Mouse (Mus musculus) cerebellum, postnatal 14 days (tissue): ENCODE data around the gene Emilin3.

Experiments
- DNase-seq, 2 experiments: peaks; one replicate each; pipeline ENCODE4 v3.0.0; 2021; ENCODE audit warnings: mixed read lengths in 2 of 2

Gene Emilin3

DNA sequence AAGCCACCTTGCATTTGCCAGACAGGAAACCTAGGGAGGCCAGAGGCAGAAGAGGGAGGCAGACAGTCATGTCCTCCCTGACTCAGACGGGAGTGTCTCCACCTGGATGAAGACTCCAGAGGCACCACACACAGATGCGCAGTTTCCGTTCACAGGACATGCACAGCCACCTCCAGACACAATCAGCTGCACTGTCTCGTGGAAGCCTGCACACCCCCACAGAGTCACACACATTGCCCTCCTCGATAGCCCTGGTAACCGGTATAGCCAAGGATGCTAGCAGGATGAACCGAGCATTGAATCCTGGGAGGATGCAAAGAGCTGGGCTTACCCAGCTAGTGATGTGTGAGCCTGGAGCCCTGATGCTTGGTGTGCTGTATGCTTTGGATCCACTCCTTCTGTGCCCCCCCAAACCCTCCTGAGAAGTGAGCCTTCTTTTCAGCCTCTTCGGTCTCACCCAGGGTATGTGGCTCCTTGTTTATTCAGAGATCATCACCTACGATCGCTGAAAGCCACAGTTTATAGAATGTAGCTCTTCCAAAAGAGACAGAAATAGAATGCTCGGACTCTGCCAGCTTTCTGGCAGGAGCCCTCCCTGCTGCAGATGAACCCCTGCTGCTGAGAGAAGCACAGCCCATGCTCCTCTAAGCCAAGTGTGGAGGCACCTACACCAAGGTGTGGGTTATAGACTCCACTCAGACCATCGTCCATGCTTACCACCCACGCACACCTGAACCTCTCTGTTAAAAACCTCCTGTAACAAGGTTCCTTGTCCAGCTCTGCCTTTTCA is 3.9 kb upstream of the Emilin3 start:
- DNase-seq = peak; percentile 53 to 73

DNA sequence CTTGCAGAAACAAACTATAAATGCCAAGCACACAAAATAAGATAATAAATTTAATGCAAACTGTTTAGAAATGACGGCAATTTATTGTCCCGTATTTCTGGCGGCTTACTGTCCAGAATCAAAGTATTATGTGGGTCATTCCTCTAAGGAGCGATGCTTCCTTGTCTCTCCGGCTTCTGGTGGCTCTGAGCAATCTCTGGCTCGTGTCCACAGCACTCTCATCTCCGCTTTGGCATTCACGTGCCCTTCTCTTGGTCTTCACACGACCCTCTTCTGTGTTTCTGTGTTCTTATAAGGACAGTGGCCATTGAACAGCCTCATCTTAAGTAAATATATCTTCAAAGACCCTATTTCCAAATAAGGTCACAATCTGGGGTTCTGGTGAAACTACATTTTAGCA is 2.5 kb upstream of the Emilin3 start:
- peak; percentile 54 to 60 for DNase-seq

DNA sequence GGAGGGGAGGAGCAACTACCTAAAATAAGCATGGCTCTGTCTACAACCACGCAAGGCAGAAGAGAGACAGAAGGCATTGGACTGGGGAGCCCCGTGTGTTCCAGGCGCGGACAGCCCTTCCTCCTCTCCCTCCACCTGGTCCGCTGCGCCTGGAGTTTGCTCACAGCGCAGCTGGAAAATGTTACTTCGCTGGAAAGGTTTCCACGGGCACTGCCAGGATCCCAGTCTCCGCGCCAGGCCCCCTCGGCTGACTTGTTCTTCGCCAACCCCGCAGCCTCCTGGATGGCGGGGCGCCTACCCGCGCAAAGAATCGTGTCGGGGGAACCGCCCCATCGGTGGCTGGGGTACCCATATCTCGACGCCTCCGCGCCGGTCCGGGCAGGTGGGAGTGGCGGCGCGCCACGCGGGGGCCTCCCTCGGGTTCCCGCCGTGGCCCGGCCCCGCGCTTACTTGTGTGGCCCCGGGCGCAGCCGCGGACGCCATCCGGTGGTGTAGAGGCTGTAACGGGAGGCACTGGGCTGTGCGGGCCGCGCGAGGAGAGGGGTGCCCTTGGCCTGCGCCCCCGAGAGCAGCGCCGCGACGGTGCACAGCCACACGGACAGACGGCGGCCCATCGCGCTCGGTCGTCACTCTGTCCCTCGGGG is 448 bp downstream of the Emilin3 start:
- DNase-seq = peak; percentile 49 to 55

GRCm38 (mm10) chr2:160910633-160911032 is 1.5 kb downstream of the Emilin3 start:
- no peak for DNase-seq

- peak in 1 of 2 experiments; percentile 45 for DNase-seq
Measured at GRCm38 (mm10) chr2:160908607-160909006, 3.5 kb downstream of the Emilin3 start.

GRCm38 (mm10) chr2:160906101-160906500 is 6.0 kb downstream of the Emilin3 start:
- peak; percentile 87 to 91 for DNase-seq

DNA sequence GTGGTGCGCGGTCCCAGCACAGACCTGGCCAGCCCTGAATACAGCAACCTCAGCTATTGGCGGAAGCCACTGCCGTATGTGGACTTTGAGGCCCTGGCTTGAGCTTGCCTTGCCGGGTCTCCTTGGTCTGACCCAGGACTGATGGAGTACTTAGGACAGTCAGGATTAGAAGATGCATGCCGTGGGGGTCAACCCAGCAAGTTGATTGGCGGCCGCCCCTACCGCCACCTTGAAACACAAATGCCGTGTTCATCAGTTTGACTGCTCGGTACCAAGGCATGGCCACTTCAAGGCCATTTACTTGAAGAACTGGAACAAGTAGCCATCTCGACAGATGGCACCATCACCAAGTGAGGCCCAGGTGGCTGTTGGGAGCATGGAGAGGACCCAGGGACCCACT is 6.8 kb downstream of the Emilin3 start:
- DNase-seq = no peak

GRCm38 (mm10) chr2:160901656-160902412 is 10.3 kb downstream of the Emilin3 start:
- DNase-seq = peak in 1 of 2 experiments; percentile 64

- no peak for DNase-seq
Measured at GRCm38 (mm10) chr2:160891697-160892096, 20.4 kb downstream of the Emilin3 start.

- DNase-seq = no peak
Measured at GRCm38 (mm10) chr2:160891045-160891444, 21.1 kb downstream of the Emilin3 start.

GRCm38 (mm10) chr2:160887859-160888258 is 24.3 kb downstream of the Emilin3 start:
- DNase-seq = peak; percentile 66 to 71

GRCm38 (mm10) chr2:160887284-160887683 is 24.8 kb downstream of the Emilin3 start:
- DNase-seq = peak; percentile 94 to 95

DNA sequence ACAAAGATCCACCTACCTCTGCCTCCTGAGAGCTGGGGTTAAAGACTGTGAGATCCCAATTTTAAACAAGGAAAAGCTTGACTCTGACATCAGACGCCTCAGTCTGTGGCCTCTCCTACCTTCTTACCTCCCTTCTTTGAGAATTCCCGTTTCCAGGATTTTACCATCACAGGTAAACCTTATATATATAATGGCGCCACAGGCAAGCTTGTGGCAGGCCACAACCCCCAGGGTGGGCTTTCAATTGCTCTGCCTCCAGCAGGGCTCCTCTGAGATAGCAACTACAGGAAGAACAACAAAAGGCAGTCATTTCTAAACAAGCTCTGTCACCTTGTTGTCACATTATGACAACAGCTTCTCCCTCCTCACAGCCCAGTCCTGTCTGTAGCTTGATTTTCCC is 25.9 kb downstream of the Emilin3 start:
- no peak for DNase-seq

GRCm38 (mm10) chr2:160884830-160885229 is 27.3 kb downstream of the Emilin3 start:
- DNase-seq = peak; percentile 48 to 81

DNA sequence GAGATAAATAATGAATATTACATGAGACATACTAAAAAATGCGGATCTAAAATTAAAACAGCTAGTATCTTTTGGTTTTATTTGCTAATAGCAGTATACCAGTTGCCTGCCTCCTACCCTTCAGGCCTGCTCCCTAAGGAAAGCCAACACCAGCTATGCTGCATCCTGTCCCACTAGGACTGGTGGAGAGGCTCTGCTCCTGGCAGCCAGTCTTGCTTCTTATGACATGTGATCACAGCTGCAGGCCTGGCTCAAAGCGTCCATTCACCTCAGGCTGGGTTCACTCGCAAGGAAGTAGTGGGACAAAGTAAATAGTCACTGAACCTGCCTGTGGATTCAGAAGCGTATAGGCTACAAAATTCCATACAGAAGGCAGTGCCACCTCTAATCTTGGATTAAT is 28.2 kb downstream of the Emilin3 start:
- DNase-seq = peak in 1 of 2 experiments; percentile 42

GRCm38 (mm10) chr2:160882436-160882835 is 29.7 kb downstream of the Emilin3 start:
- DNase-seq = peak; percentile 68 to 72

DNA sequence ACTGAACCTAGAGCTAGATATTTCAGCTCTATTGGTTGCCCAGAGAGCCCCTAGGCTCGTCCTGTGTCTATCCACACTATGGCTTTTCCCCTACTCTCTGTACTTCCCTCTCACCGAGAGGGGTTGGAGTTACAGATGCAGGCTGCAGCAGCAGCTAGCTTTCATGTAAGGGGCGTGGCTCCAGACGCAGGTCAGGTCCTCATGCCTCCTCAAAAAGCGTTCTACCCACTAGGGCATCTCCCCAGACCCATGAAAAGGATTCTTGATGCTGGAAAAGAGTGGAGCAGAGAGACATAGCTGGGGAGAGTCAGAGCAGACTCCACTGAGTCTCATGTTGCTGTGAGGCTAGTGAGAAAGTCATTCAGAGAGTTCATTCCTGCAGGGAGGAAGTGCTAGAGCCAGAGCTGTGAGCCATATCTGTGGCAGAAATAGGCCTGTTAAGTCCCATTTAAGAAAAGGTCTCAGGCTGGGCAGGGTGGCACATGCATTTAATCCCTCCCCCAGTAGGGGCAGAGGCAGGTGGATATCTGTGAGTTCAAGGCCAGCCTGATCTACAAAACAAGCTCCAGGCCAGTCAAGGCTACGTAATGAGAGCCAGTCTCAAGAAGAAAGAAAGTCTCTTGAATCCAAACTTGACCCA is 30.5 kb downstream of the Emilin3 start:
- DNase-seq = no peak

GRCm38 (mm10) chr2:160880453-160881195 is 31.5 kb downstream of the Emilin3 start, which contains the start of gene Lpin3:
Lpin3 (plus strand) TSS chr2:160880670.
- no peak for DNase-seq

- peak in 1 of 2 experiments; percentile 37 for DNase-seq
Measured at GRCm38 (mm10) chr2:160876115-160876514, 36.0 kb downstream of the Emilin3 start.

GRCm38 (mm10) chr2:160874231-160874877 is 37.8 kb downstream of the Emilin3 start:
- DNase-seq = no peak

DNA sequence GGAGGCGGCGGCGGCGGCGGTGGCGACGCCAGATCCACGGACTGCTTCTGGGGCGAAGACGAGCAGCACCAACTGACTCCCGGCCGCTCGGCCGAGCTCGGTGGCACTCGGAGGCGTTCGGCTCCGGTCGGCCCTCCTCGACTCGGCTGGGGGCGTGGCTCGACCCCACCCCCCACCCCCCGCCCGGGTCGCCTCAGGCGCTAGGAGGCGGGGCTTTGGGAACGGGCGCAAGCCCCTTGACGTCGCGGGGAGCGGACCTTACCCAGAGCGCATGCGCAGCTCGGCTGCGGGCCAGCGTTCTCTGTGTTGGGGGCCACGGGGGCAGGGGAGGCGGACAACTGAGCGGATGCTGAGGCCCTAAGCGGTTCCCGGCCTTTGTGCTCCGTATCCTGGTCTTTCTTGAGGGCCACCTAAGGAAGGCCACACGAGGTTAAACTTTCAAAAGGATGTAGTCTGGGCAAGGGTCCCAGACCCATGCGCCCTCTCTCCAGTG is 39.2 kb downstream of the Emilin3 start, which contains the start of gene Zhx3:
TSS of gene Zhx3 (minus strand) at position 109 of the 493 bp plus-strand sequence.
- peak; percentile 96 to 97 for DNase-seq
